Mouse (Mus musculus) spleen, adult 2 months (tissue): ENCODE measurements around the gene Dis3l2.

Experiments
- CTCF ChIP-seq: fragments of 200-500 bp; IDR thresholded peaks from 2 replicates; pipeline ENCODE4 v1.5.1; 2011; ENCODE audit warnings: mild to moderate bottlenecking, inconsistent platforms; ENCODE audit not compliant: insufficient read depth, insufficient read length, insufficient replicate concordance; ENCODE audit errors: extremely low read depth
- POLR2A ChIP-seq: fragments of 200-500 bp; IDR thresholded peaks from 2 replicates; pipeline ENCODE4 v1.6.1; 2011; ENCODE audit warnings: low read depth, low read length, inconsistent platforms

DNA sequence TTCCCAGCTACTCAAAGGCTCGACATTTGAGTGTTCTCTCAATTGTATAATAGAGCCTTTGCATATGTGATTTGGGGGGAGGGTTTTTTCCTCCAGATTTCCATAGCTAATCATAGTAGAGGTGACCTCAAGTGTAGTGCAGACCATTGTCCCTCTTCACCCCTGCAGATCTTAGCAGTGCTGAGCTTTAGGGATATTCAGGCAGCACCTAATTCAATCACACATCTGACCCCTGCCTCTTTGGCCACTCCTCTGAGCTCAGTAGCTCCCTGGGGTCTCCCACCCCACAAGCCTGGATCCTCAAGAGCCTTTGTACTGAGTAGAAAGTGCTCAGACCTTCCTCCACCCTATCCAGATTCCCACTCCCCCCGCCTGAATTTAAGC is 299.6 kb downstream of the Dis3l2 start:
- TF ChIP-seq CTCF = no peak
- TF ChIP-seq POLR2A = no peak
